Mouse (Mus musculus) hematopoietic stem cell, adult 5-6 weeks (primary cell): ENCODE measurements at regions not wholly inside any gene's neighbourhood (a gene's known extent, or its start where the extent isn't known, plus 50 kb on each side); places are given as distances from the start of the nearest gene placed in this dataset.

Experiments
- ATAC-seq, 2 experiments: fragments of 125-278 bp in 1 of 2; replicated peaks in 1 of 2; 2 replicates each; pipeline ENCODE4 v1.8.0; 2016 to 2017; ENCODE audit warnings: inconsistent platforms in 2 of 2, mild to moderate bottlenecking in 2 of 2, moderate number of reproducible peaks in 2 of 2, low read depth in 1 of 2, moderate TSS enrichment in 1 of 2; ENCODE audit not compliant: low FRiP score in 2 of 2, poor library complexity in 2 of 2, severe bottlenecking in 2 of 2, insufficient read depth in 1 of 2, low TSS enrichment in 1 of 2

GRCm38 (mm10) chr6:116893299-116893698 lies 176.6 kb upstream of the Tmem72 start:
- ATAC-seq: no peak

GRCm38 (mm10) chr6:116894252-116894651 lies 177.5 kb upstream of the Tmem72 start:
- ATAC-seq: no peak

DNA sequence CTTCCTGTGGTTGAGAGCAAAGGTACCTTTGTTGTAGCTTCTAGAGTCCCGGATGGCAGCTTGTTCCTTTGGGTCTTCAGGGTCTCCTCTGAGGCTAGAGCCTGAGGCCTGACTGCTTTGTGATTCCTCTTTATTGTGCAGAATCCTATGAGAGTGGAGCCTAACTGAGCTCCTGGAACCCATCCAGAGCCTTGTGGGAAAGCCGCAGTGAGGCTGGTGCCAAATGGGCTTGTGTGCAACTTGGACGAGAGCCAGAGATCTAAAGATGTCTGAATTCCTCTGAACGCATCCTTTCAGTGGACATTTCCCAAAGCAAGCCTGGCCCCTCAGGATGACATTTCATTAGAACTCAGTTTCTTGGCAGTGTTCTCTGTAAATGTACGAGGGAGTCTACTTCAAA lies 178.4 kb upstream of the Tmem72 start:
- ATAC-seq: no peak

DNA sequence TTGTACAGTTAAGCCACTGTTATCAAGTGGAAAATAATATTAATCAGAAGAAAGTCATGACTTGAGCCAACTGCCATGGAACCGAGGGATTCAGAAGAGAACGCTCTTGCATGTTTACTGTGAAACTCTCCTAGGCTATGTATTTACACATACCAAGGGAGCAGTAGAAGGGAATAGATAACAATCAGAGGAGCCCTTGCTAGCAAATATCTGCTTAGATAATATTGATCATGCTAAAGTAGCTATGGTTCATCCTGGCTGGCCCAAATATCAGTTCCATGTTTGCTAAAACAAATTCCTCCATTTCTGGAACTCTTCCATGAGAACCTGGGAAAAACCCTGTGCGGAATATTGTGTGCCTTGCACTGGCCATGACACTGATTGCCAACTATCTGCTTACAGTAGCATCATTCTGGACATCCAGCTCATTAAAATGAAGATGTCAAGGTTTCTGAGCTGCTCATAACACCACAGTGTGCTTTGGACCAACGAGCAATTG lies 179.5 kb upstream of the Tmem72 start:
- ATAC-seq: no peak

- no peak for ATAC-seq
Observed at GRCm38 (mm10) chr6:116901816-116902215, 185.1 kb upstream of the Tmem72 start.

- ATAC-seq: no peak
Observed at GRCm38 (mm10) chr6:116902371-116902770, 185.7 kb upstream of the Tmem72 start.

DNA sequence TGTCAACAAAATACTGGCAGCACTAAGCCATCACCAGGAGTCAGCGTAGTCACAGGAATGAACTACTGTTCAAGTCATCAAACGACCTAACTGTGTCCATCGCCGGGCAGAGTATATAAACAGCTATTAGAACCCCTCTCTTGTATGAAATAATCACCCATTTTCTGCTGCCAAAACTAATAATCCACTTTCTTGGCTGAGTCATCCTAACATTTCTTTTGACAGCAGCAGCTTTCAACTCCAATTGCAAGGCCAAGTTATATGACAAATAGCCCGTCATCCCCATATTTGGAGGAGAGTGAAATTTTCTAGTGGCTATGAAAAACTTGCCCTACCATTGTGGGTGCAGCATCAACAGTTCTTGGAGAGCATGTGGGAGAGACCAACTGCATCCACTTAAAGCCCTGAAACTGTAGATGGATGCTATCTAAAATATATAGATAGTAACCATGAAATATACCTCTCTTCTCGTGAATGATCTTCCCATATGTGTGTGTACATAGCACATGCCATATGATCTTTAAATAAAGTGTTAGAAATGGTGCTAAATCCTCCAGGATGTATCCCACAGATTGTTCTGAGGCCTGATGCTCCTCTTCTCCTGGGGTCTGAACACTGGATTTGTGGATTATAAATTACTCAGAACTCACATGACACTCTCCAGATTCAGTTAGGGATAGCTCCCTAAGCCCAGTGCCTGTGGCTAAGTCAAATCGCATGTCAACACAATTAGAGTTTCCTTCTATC lies 189.9 kb upstream of the Tmem72 start:
- ATAC-seq: no peak

DNA sequence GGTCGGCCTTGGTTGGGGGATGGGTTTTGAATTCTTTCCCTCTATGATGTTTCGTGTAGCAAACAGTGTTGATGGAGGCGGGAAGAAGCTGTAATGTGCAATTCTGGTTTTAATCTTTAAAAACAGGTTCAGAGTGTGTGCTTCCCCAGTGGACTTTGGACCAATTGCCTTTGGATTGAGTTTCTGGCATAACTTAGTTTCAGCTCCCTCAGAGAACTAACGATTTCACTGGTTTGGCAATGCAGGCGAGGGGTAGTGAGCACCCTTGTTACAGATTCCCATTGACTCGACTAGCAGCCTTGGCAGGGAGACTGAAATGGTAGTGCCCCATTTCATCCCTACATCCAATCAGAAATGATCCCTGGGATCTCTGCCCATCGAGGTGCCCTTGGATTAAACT lies 193.9 kb upstream of the Tmem72 start:
- ATAC-seq: no peak

GRCm38 (mm10) chr6:116912161-116912560 lies 195.4 kb upstream of the Tmem72 start:
- no peak for ATAC-seq

DNA sequence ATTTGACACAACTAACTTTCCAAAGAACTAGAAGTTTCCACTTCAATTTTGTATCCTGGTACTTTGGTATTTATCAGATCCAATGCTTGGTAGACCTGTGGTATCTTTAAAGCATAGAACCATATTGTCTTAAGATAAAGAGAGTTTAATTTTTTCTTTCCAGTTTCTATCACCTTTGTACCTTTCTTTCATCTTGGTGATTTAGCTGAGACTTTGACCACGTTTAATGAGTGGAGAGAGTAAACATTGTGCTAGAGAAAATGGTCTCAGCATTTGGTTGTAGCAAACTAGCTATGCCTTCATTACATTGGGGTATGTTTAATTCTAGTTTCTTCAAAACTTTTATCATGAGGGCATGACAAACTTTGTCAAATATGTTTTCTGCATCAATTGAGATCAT lies 197.4 kb upstream of the Tmem72 start:
- no peak for ATAC-seq

DNA sequence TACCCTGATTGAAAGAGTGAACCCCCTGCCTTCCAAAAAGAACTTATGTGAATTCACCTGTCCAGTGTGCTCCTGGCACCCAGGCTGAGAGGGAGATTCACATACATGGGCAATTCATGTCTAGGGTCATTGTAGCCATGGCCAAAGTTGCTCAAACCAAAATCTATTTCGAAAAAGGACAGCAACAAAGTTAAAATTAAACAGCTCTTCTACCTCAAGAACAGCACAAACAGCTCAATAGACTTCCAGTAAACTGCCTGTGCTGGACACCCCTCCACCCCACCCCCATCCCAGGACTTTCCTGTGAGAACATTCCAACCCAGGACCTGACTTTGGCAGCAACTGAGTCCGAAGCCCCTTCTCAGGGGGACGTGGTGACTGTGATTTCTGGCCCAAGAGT lies 218.3 kb upstream of the Tmem72 start:
- ATAC-seq: no peak

- no peak for ATAC-seq
Observed at GRCm38 (mm10) chr6:116941576-116941975, 224.9 kb upstream of the Tmem72 start.

GRCm38 (mm10) chr6:116942696-116943095 lies 225.6 kb upstream of the Cxcl12 start:
- ATAC-seq: no peak

- ATAC-seq: no peak
Observed at GRCm38 (mm10) chr6:116946083-116946732, 222.1 kb upstream of the Cxcl12 start.

DNA sequence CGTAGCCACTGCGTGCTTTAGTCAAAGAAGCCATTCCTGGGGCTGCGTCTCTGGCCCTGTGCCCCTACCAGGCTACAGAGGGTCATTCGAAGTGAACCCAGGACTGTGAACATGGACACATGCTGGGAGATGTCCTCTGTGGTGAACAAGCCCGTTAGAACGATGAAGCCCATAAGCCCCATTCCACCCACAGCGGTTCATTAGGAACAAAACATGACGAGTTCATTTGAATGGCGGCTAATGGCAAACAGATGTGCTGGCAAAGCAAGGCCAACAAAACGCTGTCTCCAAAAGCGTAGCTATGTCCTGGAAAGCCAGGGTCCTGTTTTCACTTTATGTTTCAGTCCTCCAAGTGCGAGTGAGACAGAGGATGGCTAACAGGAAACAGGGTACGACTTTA lies 208.7 kb upstream of the Cxcl12 start:
- ATAC-seq: no peak

- ATAC-seq: no peak
Observed at GRCm38 (mm10) chr6:116960641-116961040, 207.7 kb upstream of the Cxcl12 start.

- ATAC-seq: no peak
Observed at GRCm38 (mm10) chr6:116966436-116966835, 201.9 kb upstream of the Cxcl12 start.

GRCm38 (mm10) chr6:116969381-116969910 lies 198.9 kb upstream of the Cxcl12 start:
- no peak for ATAC-seq

DNA sequence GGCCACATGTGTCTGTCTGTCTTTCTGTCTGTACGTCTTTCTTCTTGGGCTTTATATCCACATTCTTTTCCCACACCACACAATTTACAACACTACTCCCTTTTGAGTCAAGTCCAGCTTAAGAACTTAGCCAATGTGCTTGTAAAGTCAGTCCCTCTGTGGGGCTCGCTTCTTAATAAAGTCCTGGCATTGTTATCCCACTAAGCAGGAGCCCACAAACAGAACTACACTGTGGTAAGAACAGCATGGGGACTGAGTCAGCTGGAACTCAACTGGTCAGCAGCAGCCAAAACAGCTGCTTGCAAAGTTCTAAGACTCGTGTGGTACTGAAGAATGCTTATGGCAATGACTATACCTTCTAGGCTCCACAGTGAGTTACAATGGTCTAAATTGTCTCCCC lies 193.5 kb upstream of the Cxcl12 start:
- ATAC-seq: no peak
